Mouse (Mus musculus): ENCODE results near the gene Nynrin.

Nynrin gene

GRCm38 (mm10) chr14:55853621-55854285 lies at the start of gene Nynrin:
TSS of gene Nynrin (plus strand) at chr14:55854010.
- DNase-seq (ENCODE audit: low spot score): no peak

DNA sequence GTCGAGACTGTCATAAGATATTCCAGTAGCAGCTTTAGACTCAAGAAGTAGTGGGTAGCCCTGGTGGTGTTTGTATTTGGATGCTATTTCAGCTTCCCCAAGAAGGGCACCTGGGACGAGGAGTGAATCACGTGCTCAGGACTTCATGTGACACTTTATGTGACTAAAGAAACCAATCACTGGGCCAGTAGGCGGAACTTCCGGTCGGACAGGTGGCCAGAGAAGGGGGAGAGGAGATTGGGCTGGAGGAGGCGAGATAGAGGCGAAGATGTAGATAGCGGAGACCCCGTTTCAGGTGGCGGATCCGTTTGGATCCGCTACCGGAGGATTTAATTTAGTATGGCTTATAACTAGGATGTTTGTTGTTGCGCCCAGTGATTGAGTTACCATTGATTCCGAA lies 38.9 kb upstream of the Nynrin start:
- no peak for DNase-seq (ENCODE audit: low spot score)

DNA sequence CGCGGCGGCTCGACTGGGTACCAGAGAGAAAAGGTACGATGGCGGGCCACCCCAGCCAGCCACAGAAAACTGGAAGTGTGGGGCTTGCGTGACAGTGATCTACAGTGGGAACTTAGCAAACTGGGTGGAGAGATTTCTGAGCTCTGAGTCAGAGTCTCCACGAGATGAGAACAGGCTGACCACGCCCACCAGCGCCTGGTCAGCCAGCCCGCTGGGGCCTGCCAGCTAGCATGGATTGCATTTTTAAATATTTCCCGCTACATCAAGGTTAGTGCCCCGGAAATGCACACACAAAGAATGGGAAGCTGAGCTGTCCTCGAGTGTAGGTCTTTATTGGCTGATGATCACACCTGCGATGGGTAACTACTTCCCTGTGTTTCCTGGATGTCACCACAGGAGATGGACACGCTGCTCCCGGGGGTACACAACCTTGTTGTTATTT lies 38.5 kb upstream of the Nynrin start:
- DNase-seq (ENCODE audit: low spot score): no peak

DNA sequence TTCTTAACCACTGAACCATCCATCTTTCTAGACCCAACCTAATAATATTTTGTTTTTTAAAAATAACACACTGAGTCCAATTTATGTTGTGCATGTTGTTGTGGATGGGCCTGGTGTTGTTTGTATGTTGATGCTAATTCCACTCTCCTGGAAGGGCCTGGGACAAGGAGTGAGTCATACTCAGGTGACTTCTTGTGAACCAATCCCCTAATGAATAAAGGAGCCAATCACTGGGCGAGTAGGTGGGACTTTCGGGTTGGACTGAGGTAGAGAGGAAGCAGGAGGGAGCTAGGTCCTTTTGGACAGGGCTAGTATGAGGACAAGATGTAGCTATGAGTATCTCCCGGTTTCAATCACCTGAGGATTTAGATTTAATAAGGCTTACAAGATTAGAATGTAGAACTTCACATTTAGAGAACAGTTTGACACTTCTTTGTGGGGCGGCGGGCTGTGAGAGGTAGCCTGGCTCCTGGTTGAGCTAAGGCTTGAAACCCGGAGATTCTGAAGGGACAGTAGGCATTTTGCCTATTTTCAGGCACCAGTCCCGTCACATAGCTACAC lies 33.9 kb upstream of the Nynrin start:
- no peak for DNase-seq (ENCODE audit: low spot score)

GRCm38 (mm10) chr14:55820576-55820975 lies 33.2 kb upstream of the Nynrin start:
- no peak for DNase-seq (ENCODE audit: low spot score)

DNA sequence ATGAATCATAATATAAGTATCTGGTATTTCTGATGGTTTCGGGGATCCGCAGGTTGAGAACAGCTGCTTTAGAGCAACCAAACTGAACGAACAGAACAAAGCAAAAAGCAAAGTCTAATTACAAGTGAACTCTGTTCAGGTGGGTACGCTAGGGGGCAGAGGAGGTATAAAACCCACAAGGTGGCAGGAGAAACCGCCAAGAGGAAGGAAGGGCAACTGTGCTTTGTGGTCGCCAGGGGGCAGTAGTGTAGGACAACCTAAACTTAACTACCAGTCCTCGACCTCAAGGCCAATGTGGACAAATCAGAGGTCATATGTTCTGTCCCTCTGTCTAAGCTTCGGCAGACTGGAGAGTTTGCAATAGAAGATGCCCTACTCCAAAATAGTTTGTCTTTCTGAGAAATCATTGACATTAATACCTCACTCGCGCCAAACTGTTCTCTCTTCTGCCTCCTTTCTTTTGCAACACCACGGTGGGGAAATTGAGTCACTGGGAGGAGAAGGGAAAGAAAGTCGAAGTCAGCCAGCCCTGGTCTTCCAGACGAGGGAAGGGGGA lies 31.3 kb upstream of the Nynrin start:
- no peak for DNase-seq (ENCODE audit: low spot score)

- no peak for DNase-seq (ENCODE audit: low spot score)
Observed at GRCm38 (mm10) chr14:55822991-55823762, 30.6 kb upstream of the Nynrin start, which contains the start of gene Nfatc4. TSS of gene Nfatc4 (plus strand) at chr14:55823144.

GRCm38 (mm10) chr14:55824001-55824480 lies 29.8 kb upstream of the Nynrin start:
- no peak for DNase-seq (ENCODE audit: low spot score)

DNA sequence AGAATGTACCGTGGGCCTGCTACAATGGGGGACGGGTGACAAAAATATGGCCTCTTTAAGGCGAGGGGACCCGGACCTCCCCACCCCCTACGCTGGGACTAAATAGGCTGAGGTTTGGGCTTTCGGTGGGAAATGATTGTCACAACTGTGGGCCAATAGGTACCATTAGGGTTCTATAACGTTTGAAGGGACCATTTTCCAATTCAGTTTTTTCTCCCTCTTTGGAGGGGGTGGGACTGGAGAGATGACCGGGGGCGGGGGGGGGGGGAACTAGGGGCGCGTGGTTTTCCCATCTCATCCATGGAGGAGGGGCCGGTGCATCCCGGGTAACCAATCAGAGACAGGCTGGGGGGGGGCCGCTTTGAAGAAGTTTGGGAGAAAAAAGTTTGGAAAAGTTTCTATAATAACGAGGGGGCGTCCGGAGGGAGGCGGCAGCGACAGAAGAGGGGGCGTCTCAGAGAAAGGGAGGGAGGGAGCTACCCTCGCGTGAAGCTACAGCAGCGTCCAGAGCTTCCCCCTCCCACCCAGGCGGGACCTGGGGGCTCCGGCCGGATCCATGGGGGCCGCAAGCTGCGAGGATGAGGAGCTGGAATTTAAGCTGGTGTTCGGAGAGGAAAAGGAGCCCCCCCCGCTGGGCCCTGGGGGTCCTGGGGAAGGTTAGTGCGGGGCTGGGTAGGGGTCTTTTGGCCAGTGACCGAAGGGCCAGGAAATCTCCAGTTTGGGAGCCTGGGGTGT lies 29.2 kb upstream of the Nynrin start:
- DNase-seq (ENCODE audit: low spot score): no peak

DNA sequence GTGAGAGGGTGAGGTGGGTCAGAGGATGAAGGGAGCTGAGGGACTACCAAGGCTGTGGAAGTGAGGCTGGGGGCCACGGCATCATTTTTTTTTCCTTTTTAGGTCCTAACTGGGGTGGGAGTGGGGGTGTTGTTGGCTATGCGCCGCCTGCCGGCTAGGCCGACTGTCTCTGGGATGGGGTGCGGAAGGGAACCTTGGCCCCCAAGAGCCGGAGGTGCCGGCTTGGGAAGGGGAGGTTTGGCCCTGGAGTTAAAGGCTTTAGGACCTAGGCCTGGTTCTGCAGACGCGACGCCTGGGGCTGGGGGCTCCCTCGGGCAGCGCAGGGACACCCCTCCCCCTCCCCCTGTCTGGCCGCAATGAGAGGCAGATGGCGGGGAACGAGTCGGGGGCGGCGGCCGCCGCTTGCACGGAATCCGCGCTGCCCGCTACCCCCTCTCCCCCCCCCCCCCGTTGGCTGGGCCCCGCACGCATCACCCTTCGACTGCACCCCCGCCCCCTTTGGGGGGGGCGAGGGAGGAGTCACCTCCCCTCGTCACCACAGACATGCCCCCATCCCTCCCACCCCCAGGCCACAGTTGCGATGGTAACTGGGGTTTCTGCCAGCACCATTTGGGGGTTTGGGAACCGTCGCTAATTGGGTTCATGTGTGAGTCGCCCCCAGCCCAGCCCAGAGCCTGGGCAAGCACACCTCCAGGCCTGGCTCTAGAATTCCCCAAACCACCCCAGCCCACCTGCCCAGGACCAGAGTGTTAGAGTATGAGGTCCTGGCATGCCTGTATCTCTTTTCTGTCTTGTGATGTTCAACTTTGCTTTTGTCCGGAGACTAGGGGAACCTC lies 28.4 kb upstream of the Nynrin start:
- DNase-seq (ENCODE audit: low spot score): no peak

DNA sequence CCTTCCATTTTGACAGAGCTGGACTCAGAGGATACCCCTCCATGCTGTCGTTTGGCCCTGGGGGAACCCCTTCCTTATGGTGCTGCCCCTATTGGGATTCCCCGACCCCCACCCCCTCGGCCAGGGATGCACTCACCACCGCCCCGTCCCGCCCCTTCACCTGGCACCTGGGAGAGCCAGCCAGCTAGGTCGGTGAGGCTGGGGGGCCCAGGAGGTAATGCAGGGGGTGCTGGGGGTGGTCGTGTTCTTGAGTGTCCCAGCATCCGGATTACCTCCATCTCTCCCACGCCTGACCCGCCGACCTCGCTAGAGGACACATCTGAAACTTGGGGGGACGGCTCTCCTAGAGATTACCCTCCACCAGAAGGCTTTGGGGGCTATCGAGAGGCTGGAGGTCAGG lies 27.7 kb upstream of the Nynrin start:
- DNase-seq (ENCODE audit: low spot score): no peak

GRCm38 (mm10) chr14:55826551-55827340 lies 27.1 kb upstream of the Nynrin start:
- DNase-seq (ENCODE audit: low spot score): no peak

- no peak for DNase-seq (ENCODE audit: low spot score)
Observed at GRCm38 (mm10) chr14:55828716-55829263, 25.0 kb upstream of the Nynrin start.

- DNase-seq (ENCODE audit: low spot score): no peak
Observed at GRCm38 (mm10) chr14:55829854-55830253, 24.0 kb upstream of the Nynrin start.

GRCm38 (mm10) chr14:55830331-55830730 lies 23.5 kb upstream of the Nynrin start:
- DNase-seq (ENCODE audit: low spot score): no peak

GRCm38 (mm10) chr14:55833126-55833525 lies 20.7 kb upstream of the Nynrin start:
- DNase-seq (ENCODE audit: low spot score): no peak

GRCm38 (mm10) chr14:55834808-55835533 lies 18.8 kb upstream of the Nynrin start:
- no peak for DNase-seq (ENCODE audit: low spot score)

DNA sequence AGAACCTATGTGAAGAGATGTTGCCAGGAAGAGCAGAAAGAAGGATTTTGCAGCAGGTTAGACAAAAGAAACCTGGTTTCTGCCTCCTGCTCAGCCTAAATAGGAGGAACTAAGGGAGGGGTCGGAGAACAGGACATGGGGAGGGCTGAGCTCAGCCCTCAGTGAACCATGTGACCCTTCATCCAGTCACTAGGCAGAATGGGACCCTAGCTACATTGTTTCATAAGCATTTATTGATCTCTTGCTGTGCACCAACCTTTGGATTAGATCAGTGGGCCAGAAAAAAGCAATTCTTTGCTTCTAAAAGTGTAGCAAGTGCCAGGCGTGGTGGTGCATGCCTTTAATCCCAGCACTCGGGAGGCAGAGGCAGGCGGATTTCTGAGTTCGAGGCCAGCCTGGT lies 15.5 kb upstream of the Nynrin start:
- DNase-seq (ENCODE audit: low spot score): no peak

GRCm38 (mm10) chr14:55838740-55839139 lies 15.1 kb upstream of the Nynrin start:
- no peak for DNase-seq (ENCODE audit: low spot score)

All from left cerebral cortex, adult 11 months (tissue).